Mouse (Mus musculus) limb, embryonic 15.5 days (tissue): Measurements from ENCODE around the gene Nipsnap2. TPM values are rescaled to one million over a fixed set of nuclear protein-coding genes. Genes with fewer than 3 reads are reported as not detected.
"Not testable (repeated sequence)": the region's sequence is repeated elsewhere in the genome, so short reads cannot be mapped to it uniquely, and the experiment has no call there.

Experiments
- ATAC-seq: fragments of 200-750 bp; cut with Nextera tagmentation; 2 replicates; pipeline ENCODE4 v1.8.0; 2017; ENCODE audit warnings: low read depth, moderate TSS enrichment; ENCODE audit not compliant: insufficient number of reproducible peaks, low FRiP score, low TSS enrichment
- H3K27ac ChIP-seq: fragments of 300-500 bp; sonication (generic); 2 replicates; pipeline ENCODE4 v1.5.1; 2015; ENCODE audit warnings: moderate library complexity, mild to moderate bottlenecking, inconsistent platforms
- H3K27me3 ChIP-seq: fragments of 300-500 bp; sonication (generic); 2 replicates; pipeline ENCODE4 v1.6.1; 2015; ENCODE audit warnings: inconsistent platforms
- H3K36me3 ChIP-seq: fragments of 300-500 bp; sonication (generic); 2 replicates; pipeline ENCODE4 v1.6.1; 2015; ENCODE audit warnings: inconsistent platforms
- H3K4me1 ChIP-seq: fragments of 300-500 bp; sonication (generic); 2 replicates; pipeline ENCODE4 v1.6.1; 2015; ENCODE audit warnings: inconsistent platforms
- H3K4me2 ChIP-seq: fragments of 300-500 bp; sonication (generic); 2 replicates; pipeline ENCODE4 v1.6.1; 2015; ENCODE audit warnings: mild to moderate bottlenecking, inconsistent platforms
- H3K4me3 ChIP-seq: fragments of 300-500 bp; sonication (generic); 2 replicates; pipeline ENCODE4 v1.5.1; 2015; ENCODE audit warnings: mild to moderate bottlenecking, inconsistent platforms
- H3K9ac ChIP-seq: fragments of 300-500 bp; sonication (generic); 2 replicates; pipeline ENCODE4 v1.6.1; 2015; ENCODE audit warnings: inconsistent platforms
- H3K9me3 ChIP-seq: fragments of 300-500 bp; sonication (generic); 2 replicates; pipeline ENCODE4 v1.6.1; 2016; ENCODE audit warnings: inconsistent platforms
- WGBS: fragments of 180-500 bp; shearing (Covaris S2); methylation state at CpG from one replicate; pipeline ENCODE4 v1.1.7; 2015; 5-methylcytosine and 5-hydroxymethylcytosine counted together
- polyA plus RNA-seq: library from polyadenylated mRNA; unstranded; fragments of >200 nt; fragmentation: Nextera tagmentation; extraction: Ambion mirVana; gene quantifications from 2 replicates; pipeline ENCODE4 v1.2.1, GENCODE M21; 2015

The Nipsnap2 gene
- polyA plus RNA-seq, 1 experiment from 2014 or later = 109 TPM

DNA sequence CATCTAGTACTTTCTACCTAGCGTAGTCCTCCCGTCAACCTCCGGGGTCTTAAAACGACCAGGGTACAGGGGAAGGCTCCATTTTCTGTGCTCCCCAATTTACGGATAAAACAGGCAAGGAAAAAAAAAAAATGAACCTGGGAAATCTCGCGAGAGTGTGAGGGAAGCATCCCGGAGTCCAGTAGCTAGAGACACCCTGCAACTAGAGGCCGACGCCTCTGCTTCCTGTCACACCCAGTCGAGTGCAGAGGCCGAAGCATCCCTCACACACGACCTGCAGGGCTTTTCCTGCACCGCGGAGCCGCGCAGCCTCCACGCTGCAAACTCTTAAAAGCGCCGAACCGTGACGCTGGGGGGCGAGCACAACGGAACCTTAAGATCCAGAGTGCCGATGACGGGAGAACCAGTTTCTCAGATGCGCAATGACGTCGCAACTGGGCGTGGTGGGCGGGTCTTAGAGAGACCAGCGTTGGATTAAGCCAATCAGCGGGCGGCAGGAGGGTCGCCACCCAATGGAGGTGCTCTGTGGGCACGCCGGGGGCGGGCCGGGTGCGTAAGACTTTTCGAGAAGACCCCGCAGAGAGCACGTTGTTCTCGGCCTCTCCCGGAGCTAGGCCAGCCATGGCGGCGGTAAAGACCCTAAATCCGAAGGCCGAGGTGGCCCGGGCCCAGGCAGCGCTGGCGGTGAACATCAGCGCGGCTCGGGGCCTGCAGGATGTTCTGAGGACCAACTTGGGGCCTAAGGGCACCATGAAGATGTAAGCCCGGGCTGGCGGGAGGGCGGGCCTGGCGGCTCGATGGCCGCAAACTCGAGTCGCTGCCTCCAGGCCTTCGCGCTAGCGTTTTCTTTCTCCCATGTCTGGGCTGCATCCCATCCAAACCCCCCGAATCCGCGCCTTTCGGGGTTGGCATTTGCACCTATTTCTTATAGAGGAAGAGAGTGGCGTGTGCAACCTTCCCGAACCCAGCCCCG, 62.2 kb downstream of the Nipsnap2 start, which contains the start of gene Psph:
Psph (minus strand) TSS at position 632 of the 973 bp plus-strand sequence.
- H3K27ac ChIP-seq = peak within 1 kb of the TSS; percentile 100
- no peaks in the 10 kb centered on the region for H3K9me3 ChIP-seq
- under 1% methylated on average over 73 of the region's 73 CpGs for WGBS
- H3K4me1 ChIP-seq = peaks cover 17% of the 10 kb centered on the region
- H3K9ac ChIP-seq = peak within 1 kb of the TSS; percentile 90
- ATAC-seq = peak; percentile 99
- H3K4me3 ChIP-seq = peak within 1 kb of the TSS; percentile 76
- peak within 1 kb of the TSS; percentile 57 for H3K4me2 ChIP-seq
- H3K27me3 ChIP-seq = no peaks in the 10 kb centered on the region
- H3K36me3 ChIP-seq = peaks cover 32% of the 10 kb centered on the region

DNA sequence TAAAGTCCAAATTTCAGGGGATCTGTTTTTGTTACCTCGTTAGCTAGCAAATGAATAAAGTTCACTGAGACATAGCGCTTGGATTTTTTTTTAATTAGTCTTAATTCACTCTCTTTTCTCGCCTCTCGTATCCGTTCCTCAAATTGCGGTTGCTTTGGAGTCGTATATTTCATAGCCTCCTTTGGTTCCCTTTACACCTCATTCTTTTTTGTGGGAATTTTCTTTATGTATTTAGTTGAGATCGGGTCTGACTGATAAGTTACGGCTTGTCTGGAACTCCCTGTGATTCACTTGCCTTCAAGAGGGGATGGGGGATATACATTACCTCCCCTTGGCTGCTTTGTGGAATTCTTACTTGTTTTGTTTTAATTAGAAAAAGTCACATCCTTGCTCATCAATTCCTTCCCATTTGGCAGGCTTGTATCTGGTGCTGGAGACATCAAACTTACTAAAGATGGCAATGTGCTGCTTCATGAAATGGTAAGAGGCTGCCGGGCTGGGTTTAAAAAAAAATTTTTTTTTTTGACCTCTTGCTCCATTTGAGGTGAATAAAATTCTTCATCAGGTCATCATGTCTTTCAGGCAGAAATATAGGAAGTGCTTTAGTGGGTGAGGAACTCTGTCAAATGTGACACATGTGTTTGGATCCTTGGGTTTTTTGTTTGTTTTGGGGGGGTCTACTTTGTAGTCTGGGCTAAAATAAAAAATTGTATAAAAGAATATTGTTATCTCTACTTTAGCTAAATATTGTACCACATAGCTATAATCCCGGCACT, 63.1 kb downstream of the Nipsnap2 start:
- H3K9ac ChIP-seq = peak overlapping the region; percentile 90
- H3K4me3 ChIP-seq = peak overlapping the region; percentile 76
- H3K27ac ChIP-seq = peak overlapping the region; percentile 85; the same call in 1 of the 2 replicates
- 10% methylated on average over 11 of the region's 11 CpGs for WGBS
- no peaks in the 10 kb centered on the region for H3K9me3 ChIP-seq
- no peaks in the 10 kb centered on the region for H3K27me3 ChIP-seq
- ATAC-seq = no peak
- H3K4me2 ChIP-seq = peak overlapping the region; percentile 57
- peaks cover 41% of the 10 kb centered on the region for H3K36me3 ChIP-seq
- peaks cover 17% of the 10 kb centered on the region for H3K4me1 ChIP-seq

DNA sequence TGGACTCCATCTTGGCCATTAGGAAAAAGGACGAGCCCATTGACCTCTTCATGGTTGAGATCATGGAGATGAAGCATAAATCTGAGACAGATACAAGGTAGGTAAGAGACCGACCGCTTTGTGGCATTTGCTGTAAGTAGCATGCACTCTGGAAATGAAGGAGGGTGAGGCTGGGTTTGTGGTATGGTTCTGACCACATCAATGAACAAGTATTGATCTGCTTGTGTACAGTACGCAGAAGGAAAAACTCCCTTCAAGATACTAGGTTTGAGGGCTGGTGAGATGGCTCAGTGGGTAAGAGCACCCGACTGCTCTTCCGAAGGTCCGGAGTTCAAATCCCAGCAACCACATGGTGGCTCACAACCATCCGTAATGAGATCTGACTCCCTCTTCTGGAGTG, 65.7 kb downstream of the Nipsnap2 start:
- 89% methylated on average over 8 of the region's 8 CpGs for WGBS
- not testable (repeated sequence) for H3K4me2 ChIP-seq, H3K27me3 ChIP-seq, H3K27ac ChIP-seq, ATAC-seq, H3K4me3 ChIP-seq, H3K9me3 ChIP-seq, H3K9ac ChIP-seq
- Histone ChIP-seq H3K36me3 (peaks cover 57% of the 10 kb centered on the region), H3K4me1 (peaks cover 17% of the 10 kb centered on the region)

Other genes with a start within 250 kb of the Nipsnap2 start
- 37.8 and 41.0 TPM in 2 replicates for gene Sfswap, start 223.8 kb upstream of the Nipsnap2 start, polyA plus RNA-seq
- gene Mmp17, start 140.9 kb upstream of the Nipsnap2 start, polyA plus RNA-seq = 1.4 and 1.5 TPM in 2 replicates
- 4.5 and 5.0 TPM in 2 replicates for gene Zfp11, start 55.0 kb upstream of the Nipsnap2 start, polyA plus RNA-seq
- gene Sept14, start 16.6 kb upstream of the Nipsnap2 start, polyA plus RNA-seq = not detected in 2 replicates
- gene Mrps17, start 9.6 kb upstream of the Nipsnap2 start, polyA plus RNA-seq = 179 and 184 TPM in 2 replicates
- gene Psph, start 62.4 kb downstream of the Nipsnap2 start, polyA plus RNA-seq = 35.5 and 38.1 TPM in 2 replicates
- gene Sumf2, start 121.9 kb downstream of the Nipsnap2 start, polyA plus RNA-seq = 62.1 and 76.1 TPM in 2 replicates
- 814 and 824 TPM in 2 replicates for gene Chchd2, start 162.4 kb downstream of the Nipsnap2 start, polyA plus RNA-seq
- gene Zbed5, start 170.7 kb downstream of the Nipsnap2 start, polyA plus RNA-seq = 6.2 and 7.4 TPM in 2 replicates
- 0.32 and 1.7 TPM in 2 replicates for gene Phkg1, start 173.5 kb downstream of the Nipsnap2 start, polyA plus RNA-seq
- 3.1 and 3.6 TPM in 2 replicates for gene Nupr1l, start 183.5 kb downstream of the Nipsnap2 start, polyA plus RNA-seq
- gene Vkorc1l1, start 216.9 kb downstream of the Nipsnap2 start, polyA plus RNA-seq = 21.2 and 28.5 TPM in 2 replicates